Mouse (Mus musculus) midbrain, postnatal 0 days (tissue): ENCODE results near the gene Vmn2r49. TPM values are rescaled to one million over a fixed set of nuclear protein-coding genes. Genes with fewer than 3 reads are reported as not detected.
"Not testable (repeated sequence)": the region's sequence is repeated elsewhere in the genome, so short reads cannot be mapped to it uniquely, and the experiment has no call there.

ENCODE experiments used
- ATAC-seq: fragments of 200-750 bp; cut with Nextera tagmentation; 2 replicates; pipeline ENCODE4 v1.8.0; 2017; ENCODE audit warnings: moderate number of reproducible peaks, mild to moderate bottlenecking, moderate TSS enrichment, moderate library complexity; ENCODE audit not compliant: low FRiP score
- DNase-seq: peaks from one replicate; pipeline ENCODE4 v3.0.0-alpha.2; 2015; ENCODE audit warnings: low spot score
- H3K27ac ChIP-seq: fragments of 300-500 bp; sonication (generic); 2 replicates; pipeline ENCODE4 v1.5.1; 2014; ENCODE audit warnings: low read depth, mild to moderate bottlenecking, low read length, mixed read lengths
- H3K27me3 ChIP-seq: fragments of 300-500 bp; sonication (generic); 2 replicates; pipeline ENCODE4 v1.6.1; 2014; ENCODE audit warnings: low read length, control low read depth, mixed read lengths; ENCODE audit not compliant: insufficient read depth
- H3K36me3 ChIP-seq: fragments of 300-500 bp; sonication (generic); 2 replicates; pipeline ENCODE4 v1.6.1; 2014; ENCODE audit warnings: low read length, control low read depth, mixed read lengths; ENCODE audit not compliant: insufficient read depth
- H3K4me1 ChIP-seq: fragments of 300-500 bp; sonication (generic); 2 replicates; pipeline ENCODE4 v1.6.1; 2014; ENCODE audit warnings: mild to moderate bottlenecking, control low read depth, antibody characterized with exemption, low read length, mixed read lengths; ENCODE audit not compliant: insufficient read depth
- H3K4me2 ChIP-seq: fragments of 300-500 bp; sonication (generic); 2 replicates; pipeline ENCODE4 v1.6.1; 2014; ENCODE audit warnings: low read depth, mild to moderate bottlenecking, low read length, mixed read lengths; ENCODE audit not compliant: poor library complexity, severe bottlenecking
- H3K4me3 ChIP-seq: fragments of 300-500 bp; sonication (generic); 2 replicates; pipeline ENCODE4 v1.5.1; 2014; ENCODE audit warnings: low read depth, mild to moderate bottlenecking, low read length, moderate library complexity
- H3K9ac ChIP-seq: fragments of 300-500 bp; sonication (generic); replicated peaks from 2 replicates; pipeline ENCODE4 v1.6.1; 2014; ENCODE audit warnings: mild to moderate bottlenecking, low read length, moderate library complexity, mixed read lengths; ENCODE audit not compliant: poor library complexity, severe bottlenecking
- H3K9me3 ChIP-seq: fragments of 300-500 bp; sonication (generic); 2 replicates; pipeline ENCODE4 v1.6.1; 2016; ENCODE audit warnings: low read length, control low read depth
- WGBS: fragments of 180-500 bp; shearing (Covaris S2); extraction: QIAGEN DNeasy Blood & Tissue Kit; methylation state at CpG from one replicate; pipeline ENCODE4 v1.1.7; 2014; 5-methylcytosine and 5-hydroxymethylcytosine counted together
- polyA plus RNA-seq: library from polyadenylated mRNA; unstranded; fragments of >200 nt; fragmentation: Nextera tagmentation; extraction: Ambion mirVana; gene quantifications from 2 replicates; pipeline ENCODE4 v1.2.1, GENCODE M21; 2015
- total RNA-seq: library from RNA; depleted of rRNA; stranded (reverse); fragments of >200 nt; gene quantifications from 2 replicates; pipeline ENCODE4 v1.2.3, GENCODE M21; 2014; rRNA removed

Vmn2r49 gene
- total RNA-seq = not detected in 2 replicates
- not detected in 2 replicates for polyA plus RNA-seq

DNA sequence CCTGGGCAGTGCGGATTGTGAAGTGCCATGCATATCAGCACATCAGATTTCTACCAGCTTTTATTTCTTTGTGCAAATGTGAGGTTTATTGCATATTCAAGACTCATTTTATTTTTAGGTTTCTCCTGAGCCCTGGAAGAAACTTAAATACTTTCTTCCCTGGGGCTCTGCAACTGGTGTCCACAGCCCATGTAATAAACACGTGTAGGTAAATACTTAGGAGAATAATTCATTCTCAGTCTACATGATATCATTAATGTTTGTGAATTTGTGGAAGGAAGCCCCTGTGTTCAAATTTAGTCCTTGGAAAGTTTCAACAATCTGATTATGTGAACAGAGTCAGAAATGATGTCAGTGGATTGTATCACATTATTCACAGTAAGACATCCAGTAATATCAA, at the start of gene Vmn2r49:
TSS of gene Vmn2r49 (minus strand) at position 101 of the 400 bp plus-strand sequence.
- not testable (repeated sequence) for H3K4me1 ChIP-seq, DNase-seq, H3K4me3 ChIP-seq, H3K9ac ChIP-seq, H3K27ac ChIP-seq, H3K36me3 ChIP-seq, H3K9me3 ChIP-seq, H3K27me3 ChIP-seq, H3K4me2 ChIP-seq, ATAC-seq
- WGBS = no CpG with 5 or more reads among the region's 2 CpGs

- not testable (repeated sequence) for H3K27ac ChIP-seq, H3K4me1 ChIP-seq, H3K4me2 ChIP-seq, H3K9ac ChIP-seq, H3K9me3 ChIP-seq, DNase-seq, H3K36me3 ChIP-seq, H3K27me3 ChIP-seq, H3K4me3 ChIP-seq, ATAC-seq
- 81% methylated on average over 2 of the region's 2 CpGs for WGBS
Measured at GRCm38 (mm10) chr7:9953485-9953884, 38.6 kb downstream of the Vmn2r49 start, which contains the start of gene Vmn2r48. TSS of gene Vmn2r48 (minus strand) at chr7:9953585.

Other genes starting within 250 kb of the Vmn2r49 start
- not detected in 2 replicates for gene Vmn2r46, start 221.7 kb downstream of the Vmn2r49 start, total RNA-seq
- not detected in 2 replicates for gene Vmn2r46, start 221.7 kb downstream of the Vmn2r49 start, polyA plus RNA-seq
- not detected in 2 replicates for gene Vmn2r47, start 150.9 kb downstream of the Vmn2r49 start, total RNA-seq
- gene Vmn2r47, start 150.9 kb downstream of the Vmn2r49 start, polyA plus RNA-seq = not detected in 2 replicates
- not detected in 2 replicates for gene Vmn2r48, start 38.7 kb downstream of the Vmn2r49 start, total RNA-seq
- gene Vmn2r48, start 38.7 kb downstream of the Vmn2r49 start, polyA plus RNA-seq = not detected in 2 replicates
- not detected in 2 replicates for gene Vmn2r50, start 61.0 kb upstream of the Vmn2r49 start, total RNA-seq
- not detected in 2 replicates for gene Vmn2r50, start 61.0 kb upstream of the Vmn2r49 start, polyA plus RNA-seq
- not detected in 2 replicates for gene Vmn2r51, start 113.5 kb upstream of the Vmn2r49 start, total RNA-seq
- gene Vmn2r51, start 113.5 kb upstream of the Vmn2r49 start, polyA plus RNA-seq = not detected in 2 replicates
- gene Vmn2r52, start 184.3 kb upstream of the Vmn2r49 start, total RNA-seq = not detected in 2 replicates
- gene Vmn2r52, start 184.3 kb upstream of the Vmn2r49 start, polyA plus RNA-seq = not detected in 2 replicates